8 mouse cellular contexts compared by ENCODE assay signal in the genomic region with DNA sequence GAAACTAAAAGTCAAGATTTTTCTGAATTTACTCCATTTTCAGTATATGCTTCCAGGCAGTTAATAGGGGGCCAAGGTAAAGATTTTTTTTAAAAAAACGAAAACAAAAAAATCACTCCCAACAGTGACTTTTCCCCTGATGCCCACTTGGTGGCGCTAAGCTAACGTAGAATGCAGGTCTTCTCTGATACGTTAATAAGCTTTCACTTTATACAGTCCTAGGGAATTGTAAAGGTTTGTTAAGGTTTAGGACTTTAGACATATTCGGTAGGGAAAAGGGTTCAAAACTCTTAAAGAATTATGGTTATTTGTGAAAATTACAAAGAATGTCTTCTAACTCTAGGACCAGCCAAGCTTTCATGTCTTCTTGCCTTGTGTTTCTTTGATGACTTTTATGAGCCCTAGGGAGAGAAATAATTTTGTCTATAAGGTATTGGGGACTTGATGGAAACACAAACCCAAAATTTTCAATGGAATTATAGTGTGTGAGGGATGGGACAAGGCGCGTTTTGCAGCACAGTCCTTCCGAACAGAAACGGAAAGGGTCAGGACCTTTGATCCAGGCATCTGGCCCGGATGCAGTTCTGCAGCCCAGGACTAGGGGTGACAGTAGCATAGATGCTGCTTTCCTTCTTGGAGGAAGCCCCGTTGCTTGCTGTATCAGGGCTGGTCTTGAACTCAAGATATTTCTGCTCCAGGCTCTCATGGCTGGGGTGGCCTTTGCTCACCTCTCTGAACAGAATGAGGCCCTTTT.
DNase-seq lines count a peak whose midpoint lies in the region; ATAC-seq and TF ChIP-seq lines count a peak whose summit lies in the region.

No protein-coding gene starts in this region.

- no peaks in the 10 kb centered on the region for H3K4me1 ChIP-seq in neural tube, embryonic 11.5 days (ENCODE audit: control insufficient read depth, insufficient read depth, low read length)
- no peaks in the 10 kb centered on the region; the same call in 1 of the 2 replicates for H3K4me1 ChIP-seq in hindbrain, embryonic 15.5 days (replicated peaks)
- no peaks in the 10 kb centered on the region for H3K4me1 ChIP-seq in liver, adult 2 months (ENCODE audit: control insufficient read depth, insufficient read depth, low read length)
- H3K4me1 ChIP-seq in neural tube, embryonic 14.5 days (ENCODE audit: control insufficient read depth, insufficient read depth, low read length) = no peaks in the 10 kb centered on the region

- TF ChIP-seq POLR2A in liver, adult 2 months (IDR thresholded peaks at IDR 0.05; ENCODE audit: extremely low read depth, insufficient read depth, low read length) = no peak

- ATAC-seq in neural tube, embryonic 11.5 days (ENCODE audit: insufficient read depth, low FRiP score, low TSS enrichment) = 0 out of 2 replicates have a peak, but pooled peaks have one; percentile 37
- ATAC-seq in hindbrain, embryonic 15.5 days (ENCODE audit: low FRiP score, low read depth) = peak; percentile 61; the same call in 1 of the 2 replicates
- peak; percentile 73; the same call in 1 of the 2 replicates for ATAC-seq in neural tube, embryonic 14.5 days (ENCODE audit: low read depth)
- no peak for ATAC-seq in erythroblast, adult 5-6 weeks (replicated peaks; ENCODE audit: low FRiP score, poor library complexity, severe bottlenecking)

- no peaks in the 10 kb centered on the region for H3K36me3 ChIP-seq in neural tube, embryonic 11.5 days (ENCODE audit: control insufficient read depth, insufficient read depth, low read length)
- H3K36me3 ChIP-seq in hindbrain, embryonic 15.5 days = no peaks in the 10 kb centered on the region
- H3K36me3 ChIP-seq in liver, adult 2 months (ENCODE audit: control insufficient read depth, insufficient read depth, low read length) = no peaks in the 10 kb centered on the region
- no peaks in the 10 kb centered on the region for H3K36me3 ChIP-seq in neural tube, embryonic 14.5 days (ENCODE audit: control insufficient read depth, insufficient read depth, low read length)

- 36% methylated on average over 11 of the region's 11 CpGs for WGBS in neural tube, embryonic 11.5 days
- 31% methylated on average over 11 of the region's 11 CpGs for WGBS in hindbrain, embryonic 15.5 days
- 21% methylated on average over 11 of the region's 11 CpGs for WGBS in liver, adult 2 months
- 38% methylated on average over 11 of the region's 11 CpGs for WGBS in neural tube, embryonic 14.5 days

- DNase-seq in neural tube, embryonic 11.5 days (ENCODE audit: low spot score) = peak; percentile 39
- DNase-seq in neural tube, embryonic 10.5 days (ENCODE audit: extremely low spot score, low spot score) = no peak
- peak; percentile 35 for DNase-seq in R1 (ENCODE audit: low read depth, low spot score)
- peak; percentile 16 for DNase-seq in embryo, embryonic 9.5 days (ENCODE audit: extremely low spot score)
- peak; percentile 41 for DNase-seq in liver, adult 2 months (ENCODE audit: extremely low read depth, low read depth, low spot score)

- H3K79me2 ChIP-seq in liver, adult 2 months (ENCODE audit: control insufficient read depth, insufficient read depth, low read length) = no peaks in the 10 kb centered on the region

- H3K27me3 ChIP-seq in neural tube, embryonic 11.5 days (ENCODE audit: control insufficient read depth, insufficient read depth, low read length) = no peaks in the 10 kb centered on the region
- no peaks in the 10 kb centered on the region for H3K27me3 ChIP-seq in hindbrain, embryonic 15.5 days
- no peaks in the 10 kb centered on the region for H3K27me3 ChIP-seq in liver, adult 2 months (ENCODE audit: control insufficient read depth, insufficient read depth, low read length)
- H3K27me3 ChIP-seq in neural tube, embryonic 14.5 days (ENCODE audit: control insufficient read depth, insufficient read depth, low read length) = no peaks in the 10 kb centered on the region

- peak; percentile 33; the same call in 1 of the 2 replicates for TF ChIP-seq CTCF in liver, adult 2 months (IDR thresholded peaks at IDR 0.05; ENCODE audit: low read depth, low read length)

- H3K9ac ChIP-seq in neural tube, embryonic 11.5 days (ENCODE audit: low read length) = no peak overlapping the region
- H3K9ac ChIP-seq in hindbrain, embryonic 15.5 days = no peak overlapping the region
- H3K9ac ChIP-seq in liver, adult 2 months (ENCODE audit: low read depth, low read length) = no peak overlapping the region
- no peak overlapping the region for H3K9ac ChIP-seq in neural tube, embryonic 14.5 days (replicated peaks; ENCODE audit: low read depth, low read length)

- no peak overlapping the region for H3K4me2 ChIP-seq in neural tube, embryonic 11.5 days (ENCODE audit: low read depth)
- peak overlapping the region; percentile 9; the same call in 1 of the 2 replicates for H3K4me2 ChIP-seq in hindbrain, embryonic 15.5 days
- no peak overlapping the region for H3K4me2 ChIP-seq in neural tube, embryonic 14.5 days (ENCODE audit: low read depth, low read length)

- no peaks in the 10 kb centered on the region for H3K9me3 ChIP-seq in neural tube, embryonic 11.5 days (ENCODE audit: control insufficient read depth, low read length)
- H3K9me3 ChIP-seq in hindbrain, embryonic 15.5 days = no peaks in the 10 kb centered on the region
- H3K9me3 ChIP-seq in neural tube, embryonic 14.5 days (ENCODE audit: control insufficient read depth, low read length) = no peaks in the 10 kb centered on the region

- no peak overlapping the region for H3K4me3 ChIP-seq in neural tube, embryonic 11.5 days (ENCODE audit: low read depth, low read length)
- H3K4me3 ChIP-seq in hindbrain, embryonic 15.5 days = no peak overlapping the region
- peak overlapping the region; percentile 1 for H3K4me3 ChIP-seq in liver, adult 2 months (ENCODE audit: insufficient read depth, low read depth, low read length)
- H3K4me3 ChIP-seq in neural tube, embryonic 14.5 days (ENCODE audit: low read depth, low read length) = no peak overlapping the region

- no peak overlapping the region for H3K27ac ChIP-seq in neural tube, embryonic 11.5 days (ENCODE audit: low read depth, low read length)
- H3K27ac ChIP-seq in hindbrain, embryonic 15.5 days (replicated peaks) = no peak overlapping the region
- H3K27ac ChIP-seq in liver, adult 2 months (replicated peaks; ENCODE audit: insufficient read depth, low read depth, low read length) = no peak overlapping the region
- H3K27ac ChIP-seq in neural tube, embryonic 14.5 days (ENCODE audit: low read depth, low read length) = no peak overlapping the region
